Mouse (Mus musculus): ENCODE measurements around the gene Zfp296.

The Zfp296 gene

GRCm38 (mm10) chr7:19577141-19577852, at the start of gene Zfp296, which contains the start of gene Gemin7:
TSS of gene Zfp296 (plus strand) at chr7:19577287.
TSS of gene Gemin7 (minus strand) at chr7:19577595.
- in situ Hi-C loops (cut with MseI, MboI), result no loop called here

- in situ Hi-C loops (cut with MseI, MboI), result no loop called here
These were observed 46.0 kb upstream of the Zfp296 start for GRCm38 (mm10) chr7:19531077-19531476.

GRCm38 (mm10) chr7:19532240-19532639, 44.8 kb upstream of the Zfp296 start:
- in situ Hi-C loops (cut with MseI, MboI), result no loop called here

- in situ Hi-C loops (cut with MseI, MboI), result no loop called here
These were observed 42.4 kb upstream of the Zfp296 start for GRCm38 (mm10) chr7:19534676-19535075.

- in situ Hi-C loops (cut with MseI, MboI), result no loop called here
These were observed 36.1 kb upstream of the Zfp296 start for GRCm38 (mm10) chr7:19540771-19541566.

- in situ Hi-C loops (cut with MseI, MboI), result no loop called here
These were observed 35.4 kb upstream of the Zfp296 start for GRCm38 (mm10) chr7:19541681-19542154.

GRCm38 (mm10) chr7:19542155-19542691, 34.9 kb upstream of the Zfp296 start:
- in situ Hi-C loops (cut with MseI, MboI), result no loop called here

GRCm38 (mm10) chr7:19543584-19543983, 33.5 kb upstream of the Zfp296 start:
- in situ Hi-C loops (cut with MseI, MboI), result no loop called here

- in situ Hi-C loops (cut with MseI, MboI), result no loop called here
These were observed 31.1 kb upstream of the Zfp296 start for GRCm38 (mm10) chr7:19546007-19546406.

GRCm38 (mm10) chr7:19547344-19547969, 29.6 kb upstream of the Zfp296 start:
- in situ Hi-C loops (cut with MseI, MboI), result no loop called here

GRCm38 (mm10) chr7:19549394-19549793, 27.7 kb upstream of the Zfp296 start:
- in situ Hi-C loops (cut with MseI, MboI), result no loop called here

- in situ Hi-C loops (cut with MseI, MboI), result no loop called here
These were observed 25.5 kb upstream of the Zfp296 start for GRCm38 (mm10) chr7:19551634-19552033.

GRCm38 (mm10) chr7:19552443-19552842, 24.6 kb upstream of the Zfp296 start:
- in situ Hi-C loops (cut with MseI, MboI), result no loop called here

- in situ Hi-C loops (cut with MseI, MboI), result no loop called here
These were observed 22.9 kb upstream of the Zfp296 start for GRCm38 (mm10) chr7:19554168-19554567.

GRCm38 (mm10) chr7:19557086-19557485, 20.0 kb upstream of the Zfp296 start:
- in situ Hi-C loops (cut with MseI, MboI), result no loop called here

- in situ Hi-C loops (cut with MseI, MboI), result no loop called here
These were observed 18.8 kb upstream of the Zfp296 start for GRCm38 (mm10) chr7:19557982-19558900.

- in situ Hi-C loops (cut with MseI, MboI), result no loop called here
These were observed 18.1 kb upstream of the Zfp296 start for GRCm38 (mm10) chr7:19558965-19559364.

GRCm38 (mm10) chr7:19560491-19561260, 16.4 kb upstream of the Zfp296 start:
- in situ Hi-C loops (cut with MseI, MboI), result loop anchor here in 1 of 2 experiments (10.0 kb wide), 1 partner anchor 56 kb away; the partner anchor contains the start of genes Bloc1s3 and Trappc6a

- in situ Hi-C loops (cut with MseI, MboI), result loop anchor here in 1 of 2 experiments (10.0 kb wide), 1 partner anchor 57 kb away; the partner anchor contains the start of genes Bloc1s3 and Trappc6a
These were observed 15.7 kb upstream of the Zfp296 start for GRCm38 (mm10) chr7:19561431-19561764.
